Mouse (Mus musculus): ENCODE results near the gene Cd200r1. TPM values are rescaled to one million over a fixed set of nuclear protein-coding genes. Genes with fewer than 3 reads are reported as not detected.

Cd200r1 gene
- total and polyA plus RNA-seq, 3 experiments: 1.4 to 1.6 TPM; not detected in 1

GRCm38 (mm10) chr16:44772577-44772976 lies 7.0 kb downstream of the Cd200r1 start:
- TF ChIP-seq ZC3H11A (IDR thresholded peaks at IDR 0.05; ENCODE audit: low read depth, low read length) (no peak), KAT2A (conservative IDR thresholded peaks at IDR 0.05; ENCODE audit: low read depth, low read length) (no peak), EP300 (IDR thresholded peaks at IDR 0.05; ENCODE audit: low read depth in 1 of 2, low read length in 2 of 2) (peak in 1 of 2 experiments; percentile 28; a peak in 1 of 4 replicates), ELF1 (IDR thresholded peaks at IDR 0.05; ENCODE audit: low read depth, low read length) (no peak), GATA1 (IDR thresholded peaks at IDR 0.05; ENCODE audit: low read depth, low read length) (peak; percentile 20; the same call in 1 of the 2 replicates)
- Histone ChIP-seq H3K27me3 (ENCODE audit: control insufficient read depth in 1 of 2, insufficient read depth in 2 of 2, low read length in 2 of 2) (no peaks in the 10 kb centered on the region), H3K9me3 (replicated peaks; ENCODE audit: insufficient read depth, low read length) (no peaks in the 10 kb centered on the region), H3K4me3 (ENCODE audit: control insufficient read depth in 1 of 2, insufficient read depth in 1 of 2, low read depth in 2 of 2, low read length in 2 of 2) (peak overlapping the region in 1 of 2 experiments; percentile 34; a peak in 1 of 4 replicates), H3K4me1 (ENCODE audit: control insufficient read depth in 1 of 2, insufficient read depth in 2 of 2, low read length in 2 of 2) (peaks cover 8 to 16% of the 10 kb centered on the region in 2 experiments), H3K36me3 (ENCODE audit: control insufficient read depth in 1 of 2, insufficient read depth in 2 of 2, low read length in 2 of 2) (peaks cover 0 to 27% of the 10 kb centered on the region in 2 experiments; a peak in 2 of 4 replicates), H3K79me2 (ENCODE audit: control insufficient read depth, insufficient read depth, low read length, poor library complexity) (no peaks in the 10 kb centered on the region), H3K27ac (ENCODE audit: control insufficient read depth, low read depth, low read length) (peak overlapping the region; percentile 62), H3K9ac (ENCODE audit: control insufficient read depth, low read depth, low read length, poor library complexity, severe bottlenecking) (0 out of 2 replicates have a peak overlapping the region, but pooled peaks have one; percentile 41)
- DNase-seq (ENCODE audit: low read depth, low spot score): peak; percentile 45

GRCm38 (mm10) chr16:44773673-44774072 lies 8.1 kb downstream of the Cd200r1 start:
- H3K4me3 ChIP-seq (ENCODE audit: control insufficient read depth in 1 of 2, insufficient read depth in 1 of 2, low read depth in 2 of 2, low read length in 2 of 2): no peak overlapping the region
- H3K79me2 ChIP-seq (ENCODE audit: control insufficient read depth, insufficient read depth, low read length, poor library complexity): no peaks in the 10 kb centered on the region
- peak overlapping the region; percentile 4; the same call in 1 of the 2 replicates for H3K9ac ChIP-seq (ENCODE audit: control insufficient read depth, low read depth, low read length, poor library complexity, severe bottlenecking)
- no peaks in the 10 kb centered on the region for H3K9me3 ChIP-seq (replicated peaks; ENCODE audit: insufficient read depth, low read length)
- H3K27me3 ChIP-seq (ENCODE audit: control insufficient read depth in 1 of 2, insufficient read depth in 2 of 2, low read length in 2 of 2): no peaks in the 10 kb centered on the region
- DNase-seq (ENCODE audit: low read depth, low spot score): peak; percentile 76
- peaks cover 8 to 16% of the 10 kb centered on the region in 2 experiments for H3K4me1 ChIP-seq (ENCODE audit: control insufficient read depth in 1 of 2, insufficient read depth in 2 of 2, low read length in 2 of 2)
- peaks cover 0 to 29% of the 10 kb centered on the region in 2 experiments; a peak in 2 of 4 replicates for H3K36me3 ChIP-seq (ENCODE audit: control insufficient read depth in 1 of 2, insufficient read depth in 2 of 2, low read length in 2 of 2)
- peak overlapping the region; percentile 62 for H3K27ac ChIP-seq (ENCODE audit: control insufficient read depth, low read depth, low read length)
- TF ChIP-seq UBTF (IDR thresholded peaks at IDR 0.05; ENCODE audit: borderline replicate concordance, insufficient read depth, low read depth, low read length): no peak
- no peak for TF ChIP-seq MAZ (IDR thresholded peaks at IDR 0.05; ENCODE audit: low read depth, low read length)
- TF ChIP-seq SIN3A (IDR thresholded peaks at IDR 0.05; ENCODE audit: low read length): 0 out of 2 replicates have a peak, but pooled peaks have one; percentile 21
- no peak for TF ChIP-seq SMC3 (IDR thresholded peaks at IDR 0.05; ENCODE audit: low read depth, low read length)
- no peak for TF ChIP-seq POLR2AphosphoS5 (IDR thresholded peaks at IDR 0.05; ENCODE audit: borderline replicate concordance, low read depth, low read length)
- 0 out of 2 replicates have a peak, but pooled peaks have one; percentile 6 for TF ChIP-seq MXI1 (IDR thresholded peaks at IDR 0.05; ENCODE audit: low read depth, low read length)
- no peak for TF ChIP-seq KAT2A (conservative IDR thresholded peaks at IDR 0.05; ENCODE audit: low read depth, low read length)
- no peak for TF ChIP-seq NRF1 (IDR thresholded peaks at IDR 0.05; ENCODE audit: insufficient read depth, low read depth, low read length, poor library complexity, severe bottlenecking)
- TF ChIP-seq JUND (IDR thresholded peaks at IDR 0.05; ENCODE audit: low read depth, low read length): no peak
- peak; percentile 87 for TF ChIP-seq GATA1 (IDR thresholded peaks at IDR 0.05; ENCODE audit: low read depth, low read length)
- TF ChIP-seq USF2 (IDR thresholded peaks at IDR 0.05; ENCODE audit: borderline replicate concordance in 1 of 2, insufficient read depth in 1 of 2, low read depth in 1 of 2, low read length in 2 of 2): no peak
- TF ChIP-seq CTCF (IDR thresholded peaks at IDR 0.05 in 2 of 3, conservative IDR thresholded peaks at IDR 0.05 in 1 of 3; ENCODE audit: control insufficient read depth in 1 of 3, insufficient read depth in 1 of 3, low read depth in 2 of 3, low read length in 3 of 3, poor library complexity in 1 of 3, severe bottlenecking in 1 of 3): no peak
- TF ChIP-seq EP300 (IDR thresholded peaks at IDR 0.05; ENCODE audit: low read depth in 1 of 2, low read length in 2 of 2): peak; percentile 63 to 80
- peak; percentile 95 for TF ChIP-seq ETS1 (IDR thresholded peaks at IDR 0.05; ENCODE audit: low read depth, low read length)
- TF ChIP-seq GABPA (IDR thresholded peaks at IDR 0.05; ENCODE audit: low read depth, low read length): no peak
- no peak for TF ChIP-seq E2F4 (IDR thresholded peaks at IDR 0.05; ENCODE audit: borderline replicate concordance, low read depth, low read length)
- TF ChIP-seq CHD2 (IDR thresholded peaks at IDR 0.05; ENCODE audit: low read length): no peak
- TF ChIP-seq TCF12 (IDR thresholded peaks at IDR 0.05; ENCODE audit: low read depth, low read length): peak; percentile 66
- TF ChIP-seq TAL1 (IDR thresholded peaks at IDR 0.05; ENCODE audit: low read length): peak; percentile 53
- no peak; the same call in 1 of the 2 replicates for TF ChIP-seq ZC3H11A (IDR thresholded peaks at IDR 0.05; ENCODE audit: low read depth, low read length)
- TF ChIP-seq POLR2AphosphoS2 (IDR thresholded peaks at IDR 0.05; ENCODE audit: low read length): no peak
- no peak for TF ChIP-seq MAFK (IDR thresholded peaks at IDR 0.05; ENCODE audit: borderline replicate concordance, low read depth, low read length)
- 0 out of 2 replicates have a peak, but pooled peaks have one; percentile 31 for TF ChIP-seq TBP (IDR thresholded peaks at IDR 0.05; ENCODE audit: low read depth, low read length)
- peak; percentile 81 for TF ChIP-seq RCOR1 (IDR thresholded peaks at IDR 0.05; ENCODE audit: low read depth, low read length)
- no peak for TF ChIP-seq ZNF384 (IDR thresholded peaks at IDR 0.05; ENCODE audit: low read depth, low read length)
- no peak for TF ChIP-seq ELF1 (IDR thresholded peaks at IDR 0.05; ENCODE audit: low read depth, low read length)
- no peak for TF ChIP-seq ZKSCAN1 (IDR thresholded peaks at IDR 0.05; ENCODE audit: low read depth, low read length)
- TF ChIP-seq POLR2A (IDR thresholded peaks at IDR 0.05; ENCODE audit: control insufficient read depth in 1 of 2, insufficient read depth in 1 of 2, low read depth in 1 of 2, low read length in 2 of 2, poor library complexity in 1 of 2): no peak
- no peak for TF ChIP-seq MEF2A (IDR thresholded peaks at IDR 0.05; ENCODE audit: extremely low read depth, insufficient replicate concordance, low read depth, low read length, poor library complexity, severe bottlenecking)
